Mouse (Mus musculus) testis, adult 2 months (tissue): ENCODE measurements around the gene Strn.

Experiments used
- CTCF ChIP-seq: fragments of 200-500 bp; IDR thresholded peaks from 2 replicates; pipeline ENCODE4 v1.5.1; 2012; ENCODE audit warnings: low read depth, mild to moderate bottlenecking, inconsistent platforms, low read length, moderate library complexity; ENCODE audit not compliant: control insufficient read depth, insufficient read depth, insufficient replicate concordance
- POLR2A ChIP-seq: fragments of 200-500 bp; IDR thresholded peaks from 2 replicates; pipeline ENCODE4 v1.6.1; 2012; ENCODE audit warnings: low read depth, mild to moderate bottlenecking, inconsistent platforms, low read length, moderate library complexity; ENCODE audit not compliant: control insufficient read depth

DNA sequence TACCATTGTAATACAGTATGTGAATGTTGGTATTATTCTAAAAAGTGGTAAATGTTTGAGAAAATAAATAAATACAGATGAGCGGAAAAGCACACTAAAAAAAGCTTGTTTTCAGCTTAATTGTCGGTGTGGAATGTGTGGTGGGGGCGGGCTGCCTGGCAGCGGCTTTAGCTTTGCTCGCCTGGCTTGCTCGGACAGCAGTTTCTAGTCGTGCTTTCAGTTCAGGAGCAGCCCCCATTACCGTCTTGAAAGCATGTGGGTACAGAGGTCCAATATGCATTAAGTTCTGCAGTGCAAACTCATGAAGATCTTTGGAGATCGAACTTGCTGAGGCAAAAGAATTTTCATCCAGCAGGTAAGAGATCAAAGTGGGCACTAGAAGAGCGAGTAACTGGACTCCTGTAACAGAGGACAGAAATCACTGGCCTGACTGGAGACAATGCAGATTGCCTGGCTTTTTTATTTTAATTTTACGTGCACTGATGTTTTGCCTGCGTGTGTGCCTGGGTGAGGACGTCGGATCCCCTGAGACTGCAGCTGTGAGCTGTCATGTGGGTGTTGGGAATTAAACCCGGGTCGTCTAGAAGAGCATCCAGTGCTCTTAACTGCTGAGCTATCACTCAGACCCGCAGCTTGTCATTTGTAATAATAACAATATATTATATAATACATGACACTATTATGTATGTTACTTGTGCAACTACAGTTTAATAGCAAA, 16.1 kb upstream of the Strn start:
- TF ChIP-seq POLR2A, result no peak
- no peak for TF ChIP-seq CTCF
